Mouse (Mus musculus) liver, adult 2 months (tissue): ENCODE results near the gene Tex13b.

Source experiments
- CTCF ChIP-seq: fragments of 200-500 bp; IDR thresholded peaks from 2 replicates; pipeline ENCODE4 v1.5.1; 2011; ENCODE audit warnings: low read depth, low read length, control low read depth
- POLR2A ChIP-seq: fragments of 200-500 bp; IDR thresholded peaks from 2 replicates; pipeline ENCODE4 v1.6.1; 2011; ENCODE audit warnings: low read length, control low read depth; ENCODE audit not compliant: insufficient read depth; ENCODE audit errors: extremely low read depth

- TF ChIP-seq POLR2A (no peak), CTCF (no peak)
Measured at GRCm38 (mm10) chrX:140862760-140863159, 49.5 kb upstream of the Tex13b start.
